Mouse (Mus musculus) spleen, adult 2 months (tissue): Measurements from ENCODE around the gene Traf3ip1. TPM values are rescaled to one million over a fixed set of nuclear protein-coding genes. Genes with fewer than 3 reads are reported as not detected.
A peak's percentile ranks its signal among the peaks of the same experiment; 100 is the strongest.

Experiments used
- DNase-seq, 2 experiments: peaks; one replicate each; pipeline versions ENCODE4 v3.0.0 to v3.0.0-alpha.2; 2012 to 2021; ENCODE audit warnings: low spot score in 2 of 2, low read depth in 1 of 2
- H3K27ac ChIP-seq: fragments of 200-500 bp; 2 replicates; pipeline ENCODE4 v1.5.1; 2012; ENCODE audit warnings: low read length, inconsistent platforms; ENCODE audit not compliant: insufficient read depth
- H3K27me3 ChIP-seq: fragments of 200-500 bp; 2 replicates; pipeline ENCODE4 v1.6.1; 2012; ENCODE audit warnings: mild to moderate bottlenecking, moderate library complexity, low read length, inconsistent platforms; ENCODE audit not compliant: control insufficient read depth, insufficient read depth
- H3K36me3 ChIP-seq: fragments of 200-500 bp; 2 replicates; pipeline ENCODE4 v1.6.1; 2012; ENCODE audit warnings: mild to moderate bottlenecking, low read length, inconsistent platforms; ENCODE audit not compliant: control insufficient read depth, insufficient read depth
- H3K4me1 ChIP-seq: fragments of 200-500 bp; 2 replicates; pipeline ENCODE4 v1.6.1; 2011; ENCODE audit warnings: inconsistent platforms; ENCODE audit not compliant: control insufficient read depth, insufficient read depth, insufficient read length
- H3K4me3 ChIP-seq: fragments of 200-500 bp; 2 replicates; pipeline ENCODE4 v1.5.1; 2011; ENCODE audit warnings: mild to moderate bottlenecking, inconsistent platforms; ENCODE audit not compliant: insufficient read depth, insufficient read length; ENCODE audit errors: extremely low read depth
- CTCF ChIP-seq: fragments of 200-500 bp; IDR thresholded peaks from 2 replicates; pipeline ENCODE4 v1.5.1; 2011; ENCODE audit warnings: mild to moderate bottlenecking, inconsistent platforms; ENCODE audit not compliant: insufficient read depth, insufficient read length, insufficient replicate concordance; ENCODE audit errors: extremely low read depth
- POLR2A ChIP-seq: fragments of 200-500 bp; IDR thresholded peaks from 2 replicates; pipeline ENCODE4 v1.6.1; 2011; ENCODE audit warnings: low read depth, low read length, inconsistent platforms
- WGBS: fragments of 180-500 bp; shearing (Covaris S2); methylation state at CpG from one replicate; pipeline ENCODE4 v1.1.7; 2018; 5-methylcytosine and 5-hydroxymethylcytosine counted together
- polyA plus RNA-seq: library from polyadenylated mRNA; depleted of rRNA; stranded (reverse); fragments of >200 nt; gene quantifications from 2 replicates; pipeline ENCODE4 v1.2.3, GENCODE M21; 2012

Traf3ip1 gene
- polyA plus RNA-seq, 1 experiment, result 3.9 TPM

- no peaks in the 10 kb centered on the region for H3K27me3 ChIP-seq
- H3K4me1 ChIP-seq, result peaks cover 4% of the 10 kb centered on the region; the same call in 1 of the 2 replicates
- 3% methylated on average over 22 of the region's 22 CpGs for WGBS
- no peak for TF ChIP-seq CTCF
- no peak for TF ChIP-seq POLR2A
- H3K36me3 ChIP-seq, result no peaks in the 10 kb centered on the region; the same call in 1 of the 2 replicates
- H3K27ac ChIP-seq, result peak overlapping the region; percentile 49; the same call in 1 of the 2 replicates
- no peak for DNase-seq
- H3K4me3 ChIP-seq, result peak overlapping the region; percentile 78
Observed at GRCm38 (mm10) chr1:91539704-91540270, 45.3 kb downstream of the Traf3ip1 start.

- under 1% methylated on average over 41 of the region's 41 CpGs for WGBS
- H3K27ac ChIP-seq, result peak within 1 kb of the TSS; percentile 49; the same call in 1 of the 2 replicates
Observed at GRCm38 (mm10) chr1:91540271-91540826, 45.9 kb downstream of the Traf3ip1 start, which contains the start of gene Asb1. Gene Asb1 (plus strand): TSS chr1:91540544.

GRCm38 (mm10) chr1:91541042-91541592 lies 46.7 kb downstream of the Traf3ip1 start:
- WGBS, result 30% methylated on average over 15 of the region's 15 CpGs
- peaks cover 4% of the 10 kb centered on the region; the same call in 1 of the 2 replicates for H3K4me1 ChIP-seq
- TF ChIP-seq CTCF (no peak), POLR2A (no peak)

More at GRCm38 (mm10) chr1:91540271-91540826, 45.9 kb downstream of the Traf3ip1 start, which contains the start of gene Asb1:
- TF ChIP-seq CTCF, result no peak
- peak; percentile 35; the same call in 1 of the 2 replicates for TF ChIP-seq POLR2A
- no peaks in the 10 kb centered on the region; the same call in 1 of the 2 replicates for H3K36me3 ChIP-seq
- no peaks in the 10 kb centered on the region for H3K27me3 ChIP-seq
- peaks cover 4% of the 10 kb centered on the region; the same call in 1 of the 2 replicates for H3K4me1 ChIP-seq
- peak; percentile 92 to 97 for DNase-seq
- H3K4me3 ChIP-seq, result peak within 1 kb of the TSS; percentile 78

GRCm38 (mm10) chr1:91543974-91544373 lies 49.5 kb downstream of the Traf3ip1 start:
- Histone ChIP-seq H3K4me1 (peaks cover 4% of the 10 kb centered on the region; the same call in 1 of the 2 replicates), H3K4me3 (no peak overlapping the region)

More at GRCm38 (mm10) chr1:91541042-91541592, 46.7 kb downstream of the Traf3ip1 start:
- Histone ChIP-seq H3K27ac (peak overlapping the region; percentile 23; the same call in 1 of the 2 replicates), H3K36me3 (no peaks in the 10 kb centered on the region; the same call in 1 of the 2 replicates), H3K27me3 (no peaks in the 10 kb centered on the region), H3K4me3 (peak overlapping the region; percentile 78)
- peak in 1 of 2 experiments; percentile 9 for DNase-seq

GRCm38 (mm10) chr1:91545226-91545625 lies 50.8 kb downstream of the Traf3ip1 start:
- H3K4me1 ChIP-seq, result peaks cover 4% of the 10 kb centered on the region; the same call in 1 of the 2 replicates
- no peak overlapping the region for H3K27ac ChIP-seq
- peaks cover 19% of the 10 kb centered on the region for H3K36me3 ChIP-seq
- DNase-seq, result no peak
- H3K4me3 ChIP-seq, result no peak overlapping the region
- 81% methylated on average over 1 of the region's 1 CpGs for WGBS
- no peak for TF ChIP-seq POLR2A
- no peak for TF ChIP-seq CTCF
- H3K27me3 ChIP-seq, result no peaks in the 10 kb centered on the region

More at GRCm38 (mm10) chr1:91543974-91544373, 49.5 kb downstream of the Traf3ip1 start:
- Histone ChIP-seq H3K36me3 (peaks cover 16% of the 10 kb centered on the region), H3K27me3 (no peaks in the 10 kb centered on the region), H3K27ac (no peak overlapping the region)
- 90% methylated on average over 4 of the region's 4 CpGs for WGBS
- TF ChIP-seq POLR2A, result no peak
- TF ChIP-seq CTCF, result no peak
- DNase-seq, result no peak

- 98% methylated on average over 5 of the region's 5 CpGs for WGBS
- H3K4me1 ChIP-seq, result no peaks in the 10 kb centered on the region
- DNase-seq, result no peak
- H3K27me3 ChIP-seq, result no peaks in the 10 kb centered on the region
- H3K27ac ChIP-seq, result no peak overlapping the region
- H3K36me3 ChIP-seq, result peaks cover 28% of the 10 kb centered on the region
- no peak overlapping the region for H3K4me3 ChIP-seq
- TF ChIP-seq CTCF (no peak), POLR2A (no peak)
Observed at GRCm38 (mm10) chr1:91547567-91547966, 53.1 kb downstream of the Traf3ip1 start.
